Mouse (Mus musculus) intestine, embryonic 16.5 days (tissue): ENCODE data around the gene Ppp1r18. TPM values are rescaled to one million over a fixed set of nuclear protein-coding genes. Genes with fewer than 3 reads are reported as not detected.
A peak's percentile ranks its signal among the peaks of the same experiment; 100 is the strongest.

Source experiments
- ATAC-seq: fragments of 200-750 bp; cut with Nextera tagmentation; 2 replicates; pipeline ENCODE4 v1.8.0; 2017; ENCODE audit warnings: moderate TSS enrichment, moderate library complexity
- H3K27ac ChIP-seq: fragments of 300-500 bp; sonication (generic); 2 replicates; pipeline ENCODE4 v1.5.1; 2014; ENCODE audit warnings: mild to moderate bottlenecking, low read length
- H3K27me3 ChIP-seq: fragments of 300-500 bp; sonication (generic); replicated peaks from 2 replicates; pipeline ENCODE4 v1.6.1; 2014; ENCODE audit warnings: low read length, control low read depth, mixed read lengths; ENCODE audit not compliant: control insufficient read depth, insufficient read depth
- H3K36me3 ChIP-seq: fragments of 300-500 bp; sonication (generic); 2 replicates; pipeline ENCODE4 v1.6.1; 2014; ENCODE audit warnings: low read length, control low read depth; ENCODE audit not compliant: control insufficient read depth, insufficient read depth
- H3K4me1 ChIP-seq: fragments of 300-500 bp; sonication (generic); 2 replicates; pipeline ENCODE4 v1.6.1; 2014; ENCODE audit warnings: low read length, control low read depth, mixed read lengths; ENCODE audit not compliant: control insufficient read depth, insufficient read depth
- H3K4me2 ChIP-seq: fragments of 300-500 bp; sonication (generic); 2 replicates; pipeline ENCODE4 v1.6.1; 2014; ENCODE audit warnings: low read depth, low read length, control low read depth
- H3K4me3 ChIP-seq: fragments of 300-500 bp; sonication (generic); 2 replicates; pipeline ENCODE4 v1.5.1; 2014; ENCODE audit warnings: mild to moderate bottlenecking, low read length
- H3K9ac ChIP-seq: fragments of 300-500 bp; sonication (generic); 2 replicates; pipeline ENCODE4 v1.6.1; 2014; ENCODE audit warnings: low read depth, low read length
- H3K9me3 ChIP-seq: fragments of 300-500 bp; sonication (generic); 2 replicates; pipeline ENCODE4 v1.6.1; 2016; ENCODE audit warnings: low read length, control low read depth; ENCODE audit not compliant: control insufficient read depth
- WGBS: fragments of 180-500 bp; shearing (Covaris S2); extraction: QIAGEN DNeasy Blood & Tissue Kit; methylation state at CpG from one replicate; pipeline ENCODE4 v1.1.7; 2014; 5-methylcytosine and 5-hydroxymethylcytosine counted together
- polyA plus RNA-seq: library from polyadenylated mRNA; unstranded; fragments of >200 nt; fragmentation: Nextera tagmentation; extraction: Ambion mirVana; gene quantifications from 2 replicates; pipeline ENCODE4 v1.2.1, GENCODE M21; 2015

Ppp1r18 gene
- polyA plus RNA-seq, 1 experiment from 2014 or later: 19.4 TPM

- WGBS: 87% methylated on average over 9 of the region's 9 CpGs
- H3K4me2 ChIP-seq: no peak overlapping the region
- H3K9me3 ChIP-seq: no peaks in the 10 kb centered on the region
- no peak overlapping the region for H3K27ac ChIP-seq
- peaks cover 3% of the 10 kb centered on the region for H3K36me3 ChIP-seq
- H3K27me3 ChIP-seq: no peaks in the 10 kb centered on the region
- H3K9ac ChIP-seq: no peak overlapping the region
- no peaks in the 10 kb centered on the region for H3K4me1 ChIP-seq
- no peak for ATAC-seq
- no peak overlapping the region for H3K4me3 ChIP-seq
Measured at GRCm38 (mm10) chr17:35903343-35903991, 38.1 kb downstream of the Ppp1r18 start.

GRCm38 (mm10) chr17:35903992-35904355 lies 38.6 kb downstream of the Ppp1r18 start:
- peaks cover 4% of the 10 kb centered on the region for H3K4me1 ChIP-seq
- peaks cover 3% of the 10 kb centered on the region for H3K36me3 ChIP-seq
- H3K9ac ChIP-seq: no peak overlapping the region
- H3K27ac ChIP-seq: no peak overlapping the region
- no peak overlapping the region for H3K4me2 ChIP-seq
- no peak for ATAC-seq
- no peak overlapping the region for H3K4me3 ChIP-seq
- no peaks in the 10 kb centered on the region for H3K27me3 ChIP-seq
- no peaks in the 10 kb centered on the region for H3K9me3 ChIP-seq
- WGBS: 84% methylated on average over 4 of the region's 4 CpGs

- peaks cover 3% of the 10 kb centered on the region for H3K36me3 ChIP-seq
- ATAC-seq: no peak
Measured at GRCm38 (mm10) chr17:35905587-35905986, 40.2 kb downstream of the Ppp1r18 start.

GRCm38 (mm10) chr17:35907609-35908008 lies 42.2 kb downstream of the Ppp1r18 start:
- WGBS: 80% methylated on average over 2 of the region's 2 CpGs
- Histone ChIP-seq H3K27ac (no peak overlapping the region), H3K4me3 (no peak overlapping the region), H3K4me2 (no peak overlapping the region), H3K9ac (no peak overlapping the region), H3K36me3 (peaks cover 9% of the 10 kb centered on the region), H3K9me3 (no peaks in the 10 kb centered on the region), H3K4me1 (peaks cover 8% of the 10 kb centered on the region), H3K27me3 (no peaks in the 10 kb centered on the region)
- no peak for ATAC-seq

More at GRCm38 (mm10) chr17:35905587-35905986, 40.2 kb downstream of the Ppp1r18 start:
- H3K4me3 ChIP-seq: no peak overlapping the region
- no peak overlapping the region for H3K27ac ChIP-seq
- no peaks in the 10 kb centered on the region for H3K9me3 ChIP-seq
- peaks cover 8% of the 10 kb centered on the region for H3K4me1 ChIP-seq
- no peak overlapping the region for H3K9ac ChIP-seq
- H3K4me2 ChIP-seq: no peak overlapping the region
- 96% methylated on average over 1 of the region's 1 CpGs for WGBS
- no peaks in the 10 kb centered on the region for H3K27me3 ChIP-seq

GRCm38 (mm10) chr17:35909186-35909918 lies 44.0 kb downstream of the Ppp1r18 start:
- H3K4me3 ChIP-seq: peak overlapping the region; percentile 77
- peaks cover 14% of the 10 kb centered on the region for H3K36me3 ChIP-seq
- 12% methylated on average over 20 of the region's 20 CpGs for WGBS
- H3K27ac ChIP-seq: peak overlapping the region; percentile 65
- H3K27me3 ChIP-seq: no peaks in the 10 kb centered on the region
- H3K4me2 ChIP-seq: peak overlapping the region; percentile 88
- peak overlapping the region; percentile 73 for H3K9ac ChIP-seq
- peaks cover 8% of the 10 kb centered on the region for H3K4me1 ChIP-seq
- no peaks in the 10 kb centered on the region for H3K9me3 ChIP-seq
- ATAC-seq: peak; percentile 66

GRCm38 (mm10) chr17:35909919-35910369 lies 44.6 kb downstream of the Ppp1r18 start, which contains the start of gene Atat1:
Gene Atat1 (minus strand): TSS chr17:35910075.
- Histone ChIP-seq H3K9me3 (no peaks in the 10 kb centered on the region), H3K36me3 (peaks cover 14% of the 10 kb centered on the region), H3K9ac (peak within 1 kb of the TSS; percentile 73), H3K4me1 (peaks cover 8% of the 10 kb centered on the region), H3K4me2 (peak within 1 kb of the TSS; percentile 88), H3K4me3 (peak within 1 kb of the TSS; percentile 77), H3K27me3 (no peaks in the 10 kb centered on the region), H3K27ac (peak within 1 kb of the TSS; percentile 79)
- 3% methylated on average over 25 of the region's 25 CpGs for WGBS
- ATAC-seq: peak; percentile 87

GRCm38 (mm10) chr17:35914975-35915374 lies 49.6 kb downstream of the Ppp1r18 start:
- Histone ChIP-seq H3K27ac (peak overlapping the region; percentile 93; the same call in 1 of the 2 replicates), H3K27me3 (no peaks in the 10 kb centered on the region), H3K4me2 (peak overlapping the region; percentile 83), H3K36me3 (peaks cover 11% of the 10 kb centered on the region), H3K4me3 (peak overlapping the region; percentile 75), H3K9ac (peak overlapping the region; percentile 91), H3K4me1 (peaks cover 11% of the 10 kb centered on the region), H3K9me3 (no peaks in the 10 kb centered on the region)
- ATAC-seq: no peak
- WGBS: 78% methylated on average over 6 of the region's 6 CpGs

- H3K9me3 ChIP-seq: no peaks in the 10 kb centered on the region
- peak overlapping the region; percentile 93 for H3K27ac ChIP-seq
- peak overlapping the region; percentile 91 for H3K9ac ChIP-seq
- peak overlapping the region; percentile 75 for H3K4me3 ChIP-seq
- no peaks in the 10 kb centered on the region for H3K27me3 ChIP-seq
- H3K4me2 ChIP-seq: peak overlapping the region; percentile 83
- ATAC-seq: peak; percentile 16
- 2% methylated on average over 28 of the region's 28 CpGs for WGBS
- H3K4me1 ChIP-seq: peaks cover 19% of the 10 kb centered on the region
- peaks cover 11% of the 10 kb centered on the region for H3K36me3 ChIP-seq
Measured at GRCm38 (mm10) chr17:35915538-35916296, 50.3 kb downstream of the Ppp1r18 start.
